Mouse (Mus musculus) liver, adult (tissue): ENCODE data around the gene Coro2b.
A peak's percentile ranks its signal among the peaks of the same experiment; 100 is the strongest.

ENCODE experiments used
- GATA4 ChIP-seq: IDR thresholded peaks from 2 replicates; pipeline ENCODE4 v1.6.1; 2014; ENCODE audit warnings: mild to moderate bottlenecking, low read length; ENCODE audit not compliant: insufficient replicate concordance

Gene Coro2b

GRCm38 (mm10) chr9:62450862-62451261 is 86.0 kb downstream of the Coro2b start:
- TF ChIP-seq GATA4, result no peak

- no peak for TF ChIP-seq GATA4
Observed at GRCm38 (mm10) chr9:62450355-62450754, 86.5 kb downstream of the Coro2b start.

- TF ChIP-seq GATA4, result no peak
Observed at GRCm38 (mm10) chr9:62438755-62439101, 98.1 kb downstream of the Coro2b start.

- TF ChIP-seq GATA4, result no peak
Observed at GRCm38 (mm10) chr9:62438085-62438754, 98.6 kb downstream of the Coro2b start.

GRCm38 (mm10) chr9:62437446-62437845 is 99.4 kb downstream of the Coro2b start:
- no peak for TF ChIP-seq GATA4

- peak; percentile 86; the same call in 1 of the 2 replicates for TF ChIP-seq GATA4
Observed at GRCm38 (mm10) chr9:62435613-62436318, 101.1 kb downstream of the Coro2b start.

GRCm38 (mm10) chr9:62432261-62433060 is 104.4 kb downstream of the Coro2b start:
- no peak for TF ChIP-seq GATA4

- no peak for TF ChIP-seq GATA4
Observed at GRCm38 (mm10) chr9:62430741-62431140, 106.1 kb downstream of the Coro2b start.

- TF ChIP-seq GATA4, result no peak
Observed at GRCm38 (mm10) chr9:62427010-62427409, 109.8 kb downstream of the Coro2b start.

GRCm38 (mm10) chr9:62426531-62426930 is 110.3 kb downstream of the Coro2b start:
- no peak for TF ChIP-seq GATA4

GRCm38 (mm10) chr9:62426021-62426420 is 110.8 kb downstream of the Coro2b start:
- no peak for TF ChIP-seq GATA4

- no peak for TF ChIP-seq GATA4
Observed at GRCm38 (mm10) chr9:62425265-62425664, 111.6 kb downstream of the Coro2b start.

- no peak for TF ChIP-seq GATA4
Observed at GRCm38 (mm10) chr9:62423871-62424270, 113.0 kb downstream of the Coro2b start.

GRCm38 (mm10) chr9:62422926-62423325 is 113.9 kb downstream of the Coro2b start:
- TF ChIP-seq GATA4, result peak; percentile 29; the same call in 1 of the 2 replicates

- no peak for TF ChIP-seq GATA4
Observed at GRCm38 (mm10) chr9:62421911-62422310, 114.9 kb downstream of the Coro2b start.

GRCm38 (mm10) chr9:62421027-62421426 is 115.8 kb downstream of the Coro2b start:
- TF ChIP-seq GATA4, result peak; percentile 33; the same call in 1 of the 2 replicates
